Mouse (Mus musculus) heart, adult 2 months (tissue): ENCODE measurements around the gene Myadml2. TPM values are rescaled to one million over a fixed set of nuclear protein-coding genes. Genes with fewer than 3 reads are reported as not detected.
A peak's percentile ranks its signal among the peaks of the same experiment; 100 is the strongest.

Experiments used
- DNase-seq, 2 experiments: peaks; one replicate each; pipeline ENCODE4 v3.0.0; 2021
- H3K27ac ChIP-seq: fragments of 200-600 bp; 2 replicates; pipeline ENCODE4 v1.8.1; 2022
- H3K27me3 ChIP-seq: fragments of 200-500 bp; 2 replicates; pipeline ENCODE4 v1.6.1; 2012; ENCODE audit warnings: mild to moderate bottlenecking, low read length, inconsistent platforms, mixed read lengths; ENCODE audit not compliant: control insufficient read depth, insufficient read depth
- H3K36me3 ChIP-seq: fragments of 200-500 bp; 2 replicates; pipeline ENCODE4 v1.6.1; 2012; ENCODE audit warnings: low read length, inconsistent platforms; ENCODE audit not compliant: control insufficient read depth, insufficient read depth
- H3K4me1 ChIP-seq: fragments of 200-500 bp; 2 replicates; pipeline ENCODE4 v1.6.1; 2011; ENCODE audit warnings: low read length; ENCODE audit not compliant: control insufficient read depth, insufficient read depth
- H3K4me3 ChIP-seq: fragments of 200-600 bp; 2 replicates; pipeline ENCODE4 v1.8.1; 2022
- H3K79me2 ChIP-seq: fragments of 200-500 bp; replicated peaks from 2 replicates; pipeline ENCODE4 v1.6.1; 2012; ENCODE audit warnings: mild to moderate bottlenecking, inconsistent platforms, low read length, moderate library complexity, mixed read lengths; ENCODE audit not compliant: control insufficient read depth, insufficient read depth
- H3K9ac ChIP-seq: fragments of 200-500 bp; 2 replicates; pipeline ENCODE4 v1.6.1; 2012; ENCODE audit warnings: low read depth, mild to moderate bottlenecking, control low read depth, inconsistent platforms, low read length, mixed read lengths
- CTCF ChIP-seq: fragments of 200-600 bp; IDR thresholded peaks from 2 replicates; pipeline ENCODE4 v1.8.1; 2022; ENCODE audit warnings: antibody characterized with exemption, mild to moderate bottlenecking, moderate library complexity
- EP300 ChIP-seq: fragments of 200-500 bp; IDR thresholded peaks from 2 replicates; pipeline ENCODE4 v1.6.1; 2011; ENCODE audit warnings: low read depth, low read length, control low read depth; ENCODE audit not compliant: insufficient read depth
- POLR2A ChIP-seq: fragments of 200-500 bp; IDR thresholded peaks from 2 replicates; pipeline ENCODE4 v1.6.1; 2011; ENCODE audit warnings: mild to moderate bottlenecking, low read depth, low read length, control low read depth; ENCODE audit not compliant: insufficient read depth
- whole genome bisulfite sequencing: fragments of 180-500 bp; shearing (Covaris S2); methylation state at CpG from one replicate; pipeline ENCODE4 v1.1.7; 2018; 5-methylcytosine and 5-hydroxymethylcytosine counted together
- intact Hi-C: fragments of 180-260 bp; cut with DNase I; formaldehyde crosslinking; loops from one replicate; pipeline ENCODE4 v1.15.1; 2025
- polyA plus RNA-seq: library from polyadenylated mRNA; depleted of rRNA; stranded (reverse); fragments of >200 nt; gene quantifications from 2 replicates; pipeline ENCODE4 v1.2.3, GENCODE M21; 2012
- total RNA-seq, 2 experiments: library from RNA; stranded (reverse); gene quantifications; 2 replicates each; pipeline ENCODE4 v1.2.3; 2021

The Myadml2 gene
- total and polyA plus RNA-seq, 3 experiments = 55.1 to 87.3 (median 77.6) TPM

GRCm38 (mm10) chr11:120627468-120628300, 20.3 kb downstream of the Myadml2 start:
- WGBS = 80% methylated on average over 22 of the region's 22 CpGs

GRCm38 (mm10) chr11:120626785-120627467, 21.0 kb downstream of the Myadml2 start:
- Histone ChIP-seq H3K27me3 (no peaks in the 10 kb centered on the region), H3K4me3 (no peak overlapping the region), H3K27ac (no peak overlapping the region), H3K36me3 (no peaks in the 10 kb centered on the region), H3K9ac (no peak overlapping the region), H3K79me2 (peaks cover 5% of the 10 kb centered on the region; the same call in 1 of the 2 replicates), H3K4me1 (peaks cover 23% of the 10 kb centered on the region)
- TF ChIP-seq CTCF = no peak
- no peak for TF ChIP-seq POLR2A
- TF ChIP-seq EP300 = no peak
- no peak for DNase-seq
- WGBS = 86% methylated on average over 11 of the region's 11 CpGs
- intact Hi-C loops = no loop called here

More at GRCm38 (mm10) chr11:120627468-120628300, 20.3 kb downstream of the Myadml2 start:
- Histone ChIP-seq H3K4me1 (peaks cover 24% of the 10 kb centered on the region), H3K79me2 (peaks cover 5% of the 10 kb centered on the region; the same call in 1 of the 2 replicates), H3K27ac (no peak overlapping the region), H3K4me3 (no peak overlapping the region), H3K36me3 (no peaks in the 10 kb centered on the region), H3K27me3 (no peaks in the 10 kb centered on the region), H3K9ac (no peak overlapping the region)
- intact Hi-C loops = no loop called here
- TF ChIP-seq CTCF (no peak), POLR2A (no peak), EP300 (no peak)
- peak in 1 of 2 experiments; percentile 47 for DNase-seq

- no peaks in the 10 kb centered on the region for H3K27me3 ChIP-seq
- peak within 1 kb of the TSS; percentile 78 for H3K27ac ChIP-seq
- H3K36me3 ChIP-seq = no peaks in the 10 kb centered on the region
- intact Hi-C loops = loop anchor here (2.0 kb wide), 1 partner anchor 88 kb away; the partner anchor contains the start of genes Cenpx and Lrrc45
- peaks cover 5% of the 10 kb centered on the region; the same call in 1 of the 2 replicates for H3K79me2 ChIP-seq
- peaks cover 12% of the 10 kb centered on the region for H3K4me1 ChIP-seq
- 8% methylated on average over 5 of the region's 5 CpGs for WGBS
- H3K4me3 ChIP-seq = peak within 1 kb of the TSS; percentile 70
- TF ChIP-seq CTCF = no peak
- TF ChIP-seq EP300 = no peak
- no peak for TF ChIP-seq POLR2A
- no peak for DNase-seq
- peak within 1 kb of the TSS; percentile 74 for H3K9ac ChIP-seq
Measured at GRCm38 (mm10) chr11:120625152-120625775, 22.7 kb downstream of the Myadml2 start, which contains the start of gene Sirt7. TSS of gene Sirt7 (minus strand) at chr11:120625240.

GRCm38 (mm10) chr11:120624680-120625111, 23.3 kb downstream of the Myadml2 start:
- H3K36me3 ChIP-seq = no peaks in the 10 kb centered on the region
- intact Hi-C loops = loop anchor here (2.0 kb wide), 1 partner anchor 88 kb away; the partner anchor contains the start of genes Cenpx and Lrrc45

GRCm38 (mm10) chr11:120623961-120624679, 23.8 kb downstream of the Myadml2 start:
- Histone ChIP-seq H3K4me1 (peaks cover 5% of the 10 kb centered on the region), H3K79me2 (peaks cover 5% of the 10 kb centered on the region; the same call in 1 of the 2 replicates), H3K27ac (peak overlapping the region; percentile 78), H3K36me3 (no peaks in the 10 kb centered on the region), H3K4me3 (peak overlapping the region; percentile 70), H3K9ac (peak overlapping the region; percentile 74), H3K27me3 (no peaks in the 10 kb centered on the region)
- 12% methylated on average over 30 of the region's 30 CpGs for WGBS
- peak; percentile 75 for DNase-seq
- intact Hi-C loops = loop anchor here (2.0 kb wide), 1 partner anchor 89 kb away; the partner anchor contains the start of genes Cenpx and Lrrc45
- no peak for TF ChIP-seq EP300
- peak; percentile 76 for TF ChIP-seq CTCF

More at GRCm38 (mm10) chr11:120624680-120625111, 23.3 kb downstream of the Myadml2 start:
- Histone ChIP-seq H3K4me1 (peaks cover 8% of the 10 kb centered on the region), H3K9ac (peak overlapping the region; percentile 74), H3K27me3 (no peaks in the 10 kb centered on the region), H3K27ac (peak overlapping the region; percentile 78), H3K4me3 (peak overlapping the region; percentile 70), H3K79me2 (peaks cover 5% of the 10 kb centered on the region; the same call in 1 of the 2 replicates)
- peak; percentile 90 to 91 for DNase-seq
- TF ChIP-seq EP300 (peak; percentile 38; the same call in 1 of the 2 replicates), CTCF (no peak), POLR2A (peak; percentile 81)
- under 1% methylated on average over 53 of the region's 53 CpGs for WGBS
